Mouse (Mus musculus): ENCODE measurements around the gene Olfr776. TPM values are rescaled to one million over a fixed set of nuclear protein-coding genes. Genes with fewer than 3 reads are reported as not detected.

Olfr776 gene
- polyA plus RNA-seq, 2 experiments, result not detected

Other genes starting within 250 kb of the Olfr776 start
- not detected in 2 replicates for gene Olfr763, start 248.3 kb upstream of the Olfr776 start, polyA plus RNA-seq (2012; rRNA removed)
- not detected in 2 replicates for gene Olfr763, start 248.3 kb upstream of the Olfr776 start, polyA plus RNA-seq (2014; fragmentation: Nextera tagmentation; extraction: Ambion mirVana)
- gene Olfr764-ps1, start 219.2 kb upstream of the Olfr776 start, polyA plus RNA-seq (2012; rRNA removed), result not detected in 2 replicates
- gene Olfr764-ps1, start 219.2 kb upstream of the Olfr776 start, polyA plus RNA-seq (2014; fragmentation: Nextera tagmentation; extraction: Ambion mirVana), result not detected in 2 replicates
- gene Olfr765, start 209.1 kb upstream of the Olfr776 start, polyA plus RNA-seq (2012; rRNA removed), result not detected in 2 replicates
- not detected in 2 replicates for gene Olfr765, start 209.1 kb upstream of the Olfr776 start, polyA plus RNA-seq (2014; fragmentation: Nextera tagmentation; extraction: Ambion mirVana)
- not detected in 2 replicates for gene Olfr766-ps1, start 190.2 kb upstream of the Olfr776 start, polyA plus RNA-seq (2012; rRNA removed)
- gene Olfr766-ps1, start 190.2 kb upstream of the Olfr776 start, polyA plus RNA-seq (2014; fragmentation: Nextera tagmentation; extraction: Ambion mirVana), result not detected in 2 replicates
- not detected in 2 replicates for gene Olfr767, start 176.2 kb upstream of the Olfr776 start, polyA plus RNA-seq (2012; rRNA removed)
- gene Olfr767, start 176.2 kb upstream of the Olfr776 start, polyA plus RNA-seq (2014; fragmentation: Nextera tagmentation; extraction: Ambion mirVana), result not detected in 2 replicates
- gene Olfr768, start 159.8 kb upstream of the Olfr776 start, polyA plus RNA-seq (2012; rRNA removed), result not detected in 2 replicates
- gene Olfr768, start 159.8 kb upstream of the Olfr776 start, polyA plus RNA-seq (2014; fragmentation: Nextera tagmentation; extraction: Ambion mirVana), result not detected in 2 replicates
- not detected in 2 replicates for gene Olfr769, start 141.3 kb upstream of the Olfr776 start, polyA plus RNA-seq (2012; rRNA removed)
- not detected in 2 replicates for gene Olfr769, start 141.3 kb upstream of the Olfr776 start, polyA plus RNA-seq (2014; fragmentation: Nextera tagmentation; extraction: Ambion mirVana)
- not detected in 2 replicates for gene Olfr770, start 120.1 kb upstream of the Olfr776 start, polyA plus RNA-seq (2012; rRNA removed)
- not detected in 2 replicates for gene Olfr770, start 120.1 kb upstream of the Olfr776 start, polyA plus RNA-seq (2014; fragmentation: Nextera tagmentation; extraction: Ambion mirVana)
- gene Olfr771, start 94.4 kb upstream of the Olfr776 start, polyA plus RNA-seq (2012; rRNA removed), result not detected in 2 replicates
- not detected in 2 replicates for gene Olfr771, start 94.4 kb upstream of the Olfr776 start, polyA plus RNA-seq (2014; fragmentation: Nextera tagmentation; extraction: Ambion mirVana)
- not detected in 2 replicates for gene Olfr772, start 81.2 kb upstream of the Olfr776 start, polyA plus RNA-seq (2012; rRNA removed)
- not detected in 2 replicates for gene Olfr772, start 81.2 kb upstream of the Olfr776 start, polyA plus RNA-seq (2014; fragmentation: Nextera tagmentation; extraction: Ambion mirVana)
- gene Olfr773, start 71.7 kb upstream of the Olfr776 start, polyA plus RNA-seq (2012; rRNA removed), result not detected in 2 replicates
- not detected in 2 replicates for gene Olfr773, start 71.7 kb upstream of the Olfr776 start, polyA plus RNA-seq (2014; fragmentation: Nextera tagmentation; extraction: Ambion mirVana)
- not detected in 2 replicates for gene Olfr774, start 22.9 kb upstream of the Olfr776 start, polyA plus RNA-seq (2012; rRNA removed)
- gene Olfr774, start 22.9 kb upstream of the Olfr776 start, polyA plus RNA-seq (2014; fragmentation: Nextera tagmentation; extraction: Ambion mirVana), result not detected in 2 replicates
- not detected in 2 replicates for gene Olfr775, start 10.7 kb upstream of the Olfr776 start, polyA plus RNA-seq (2012; rRNA removed)
- not detected in 2 replicates for gene Olfr775, start 10.7 kb upstream of the Olfr776 start, polyA plus RNA-seq (2014; fragmentation: Nextera tagmentation; extraction: Ambion mirVana)
- gene Olfr777, start 12.4 kb downstream of the Olfr776 start, polyA plus RNA-seq (2012; rRNA removed), result not detected in 2 replicates
- not detected in 2 replicates for gene Olfr777, start 12.4 kb downstream of the Olfr776 start, polyA plus RNA-seq (2014; fragmentation: Nextera tagmentation; extraction: Ambion mirVana)
- gene Olfr780, start 59.0 kb downstream of the Olfr776 start, polyA plus RNA-seq (2012; rRNA removed), result not detected in 2 replicates
- not detected in 2 replicates for gene Olfr780, start 59.0 kb downstream of the Olfr776 start, polyA plus RNA-seq (2014; fragmentation: Nextera tagmentation; extraction: Ambion mirVana)
- not detected in 2 replicates for gene Olfr781, start 69.7 kb downstream of the Olfr776 start, polyA plus RNA-seq (2012; rRNA removed)
- not detected in 2 replicates for gene Olfr781, start 69.7 kb downstream of the Olfr776 start, polyA plus RNA-seq (2014; fragmentation: Nextera tagmentation; extraction: Ambion mirVana)
- gene Olfr782, start 89.7 kb downstream of the Olfr776 start, polyA plus RNA-seq (2012; rRNA removed), result not detected in 2 replicates
- gene Olfr782, start 89.7 kb downstream of the Olfr776 start, polyA plus RNA-seq (2014; fragmentation: Nextera tagmentation; extraction: Ambion mirVana), result not detected in 2 replicates
- gene Olfr784, start 125.0 kb downstream of the Olfr776 start, polyA plus RNA-seq (2012; rRNA removed), result 0.01 TPM in 1 of 2 replicates, not detected in the other
- gene Olfr784, start 125.0 kb downstream of the Olfr776 start, polyA plus RNA-seq (2014; fragmentation: Nextera tagmentation; extraction: Ambion mirVana), result not detected in 2 replicates
- gene Olfr785, start 146.3 kb downstream of the Olfr776 start, polyA plus RNA-seq (2012; rRNA removed), result not detected in 2 replicates
- gene Olfr785, start 146.3 kb downstream of the Olfr776 start, polyA plus RNA-seq (2014; fragmentation: Nextera tagmentation; extraction: Ambion mirVana), result not detected in 2 replicates
- not detected in 2 replicates for gene Olfr786, start 168.2 kb downstream of the Olfr776 start, polyA plus RNA-seq (2012; rRNA removed)
- gene Olfr786, start 168.2 kb downstream of the Olfr776 start, polyA plus RNA-seq (2014; fragmentation: Nextera tagmentation; extraction: Ambion mirVana), result not detected in 2 replicates
- not detected in 2 replicates for gene Olfr787, start 202.7 kb downstream of the Olfr776 start, polyA plus RNA-seq (2012; rRNA removed)
- not detected in 2 replicates for gene Olfr787, start 202.7 kb downstream of the Olfr776 start, polyA plus RNA-seq (2014; fragmentation: Nextera tagmentation; extraction: Ambion mirVana)
- not detected in 2 replicates for gene Olfr788, start 211.9 kb downstream of the Olfr776 start, polyA plus RNA-seq (2012; rRNA removed)
- gene Olfr788, start 211.9 kb downstream of the Olfr776 start, polyA plus RNA-seq (2014; fragmentation: Nextera tagmentation; extraction: Ambion mirVana), result not detected in 2 replicates
- not detected in 2 replicates for gene Olfr789, start 225.6 kb downstream of the Olfr776 start, polyA plus RNA-seq (2012; rRNA removed)
- not detected in 2 replicates for gene Olfr789, start 225.6 kb downstream of the Olfr776 start, polyA plus RNA-seq (2014; fragmentation: Nextera tagmentation; extraction: Ambion mirVana)
- not detected in 2 replicates for gene Olfr790, start 239.4 kb downstream of the Olfr776 start, polyA plus RNA-seq (2012; rRNA removed)
- not detected in 2 replicates for gene Olfr790, start 239.4 kb downstream of the Olfr776 start, polyA plus RNA-seq (2014; fragmentation: Nextera tagmentation; extraction: Ambion mirVana)